Mouse (Mus musculus) neural tube, embryonic 10.5 days (tissue): ENCODE measurements around the gene Coasy.

Experiments used
- DNase-seq: peaks from one replicate; pipeline ENCODE4 v3.0.0-alpha.2; 2017; ENCODE audit warnings: low spot score; ENCODE audit errors: extremely low spot score

Gene Coasy

DNA sequence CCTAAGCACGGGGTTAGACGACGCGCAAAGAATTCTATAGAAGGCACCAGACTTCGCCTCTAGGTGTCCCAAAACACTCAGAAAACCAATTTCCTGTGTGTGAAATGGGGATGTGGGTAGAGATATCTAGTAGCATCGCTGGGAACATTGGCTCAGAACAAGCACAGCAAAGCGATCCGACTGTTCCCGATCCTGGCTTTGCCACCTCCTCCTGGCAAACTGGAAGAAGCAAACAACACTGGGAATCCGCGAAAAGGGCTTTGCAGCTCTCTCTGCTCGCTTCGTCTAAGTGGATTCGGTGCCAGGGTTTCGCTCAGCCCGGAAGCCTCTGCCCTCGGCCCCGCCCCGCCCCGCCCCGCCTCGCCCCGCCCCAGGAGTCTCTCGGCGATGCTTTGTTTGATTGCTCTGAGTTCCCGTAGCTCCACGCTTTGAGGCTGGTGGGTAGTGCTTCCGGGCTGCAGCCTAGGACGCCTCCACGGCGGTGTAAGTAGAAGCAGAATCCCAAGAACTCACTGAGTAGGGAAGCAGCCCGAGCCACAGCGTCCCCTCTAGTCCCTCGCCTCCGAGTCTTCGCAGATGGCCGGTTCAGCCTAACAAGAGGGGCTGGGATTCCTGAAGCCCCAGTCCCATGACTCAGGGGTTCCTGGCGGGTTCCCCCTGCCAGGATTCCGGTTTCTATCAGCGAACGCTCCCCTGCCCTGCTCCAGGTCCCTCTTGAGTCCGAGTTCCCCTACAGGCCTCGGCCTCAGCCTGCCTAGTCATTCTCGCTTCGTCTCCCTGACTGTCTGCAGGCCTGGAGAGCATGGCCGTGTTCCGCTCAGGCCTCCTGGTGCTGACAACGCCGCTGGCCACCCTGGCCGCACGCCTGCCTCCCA, at the start of gene Coasy:
Coasy (plus strand) TSS at position 358 of the 875 bp plus-strand sequence.
- DNase-seq = peak; percentile 95

DNA sequence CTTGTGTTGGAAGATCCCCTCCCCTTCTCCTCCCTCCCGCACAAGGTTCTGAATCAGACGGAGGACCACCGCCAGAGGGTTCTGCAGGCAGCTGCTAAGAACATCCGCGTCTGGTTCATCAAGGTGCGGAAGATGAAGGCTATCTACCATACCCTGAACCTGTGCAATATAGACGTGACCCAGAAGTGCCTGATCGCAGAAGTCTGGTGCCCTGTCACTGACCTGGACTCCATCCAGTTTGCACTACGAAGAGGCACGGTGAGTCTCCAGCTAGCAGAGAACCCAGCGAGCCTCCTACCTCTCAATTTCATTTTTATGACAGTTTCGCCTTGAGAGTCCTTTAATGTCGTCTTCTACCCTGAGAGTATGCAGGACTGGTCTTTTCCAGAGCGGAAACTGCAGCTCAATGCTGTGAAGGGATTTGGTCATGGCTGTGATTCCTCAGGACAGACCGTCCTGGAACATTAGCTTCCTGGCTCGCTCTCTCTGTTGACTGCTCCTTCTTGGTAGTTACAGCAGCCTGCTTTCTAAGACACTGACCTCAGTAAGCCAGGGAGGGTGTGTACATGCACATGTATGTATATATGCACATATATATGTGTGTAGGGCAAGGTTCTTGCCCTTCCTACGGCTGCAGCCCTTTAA, 48.4 kb upstream of the Coasy start:
- DNase-seq = no peak

DNA sequence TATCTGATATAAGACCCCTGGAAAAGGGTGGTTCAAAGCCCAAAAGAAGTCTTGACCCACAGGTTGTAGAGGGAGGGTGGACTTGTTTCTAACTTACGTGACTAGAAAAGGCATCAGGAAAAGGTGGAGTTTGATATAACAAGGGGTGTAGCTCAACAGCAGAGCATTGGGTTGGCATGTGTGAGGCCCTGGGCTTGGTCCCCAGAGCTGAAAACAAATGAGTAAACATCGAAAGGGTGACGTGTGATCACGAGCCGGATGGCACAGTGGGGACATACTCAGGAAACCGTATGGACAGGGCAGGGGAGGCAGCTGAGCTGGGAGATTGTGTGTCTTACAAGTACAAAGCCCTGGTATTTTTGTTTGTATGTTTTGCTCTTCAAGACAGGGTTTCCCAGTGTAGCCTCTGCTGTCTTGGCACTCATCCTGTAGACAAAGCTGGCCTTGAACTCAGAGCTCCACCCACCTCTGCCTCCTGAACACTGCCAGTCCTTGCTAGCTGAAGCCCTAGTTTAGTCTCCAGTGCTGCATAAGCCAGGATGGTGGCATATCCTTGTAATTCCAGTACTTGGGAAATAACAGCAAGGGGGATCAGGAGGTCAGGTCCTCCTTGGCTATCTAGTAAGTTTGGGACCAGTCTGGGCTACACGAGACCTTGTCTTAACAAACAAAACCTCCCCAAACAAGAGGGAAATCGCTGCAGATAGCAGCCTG, 47.6 kb upstream of the Coasy start:
- no peak for DNase-seq

DNA sequence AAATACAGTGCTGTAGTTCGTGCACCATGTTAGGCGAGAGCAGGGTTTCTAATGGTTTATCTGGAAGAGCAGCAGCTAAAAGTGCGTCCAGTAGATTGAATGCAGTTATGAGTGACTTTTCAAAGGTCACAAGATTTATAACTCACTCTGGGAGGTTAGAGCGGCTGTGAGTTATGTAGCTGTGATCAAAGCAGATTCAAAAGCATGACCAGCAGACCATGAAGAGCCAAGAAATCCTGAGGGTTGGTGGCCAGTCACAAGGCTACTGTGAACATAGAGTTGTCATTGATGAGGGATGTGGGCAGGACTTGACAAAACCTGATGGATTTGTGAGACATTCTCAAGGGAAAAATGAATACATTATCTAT, 47.1 kb upstream of the Coasy start:
- DNase-seq = no peak

DNA sequence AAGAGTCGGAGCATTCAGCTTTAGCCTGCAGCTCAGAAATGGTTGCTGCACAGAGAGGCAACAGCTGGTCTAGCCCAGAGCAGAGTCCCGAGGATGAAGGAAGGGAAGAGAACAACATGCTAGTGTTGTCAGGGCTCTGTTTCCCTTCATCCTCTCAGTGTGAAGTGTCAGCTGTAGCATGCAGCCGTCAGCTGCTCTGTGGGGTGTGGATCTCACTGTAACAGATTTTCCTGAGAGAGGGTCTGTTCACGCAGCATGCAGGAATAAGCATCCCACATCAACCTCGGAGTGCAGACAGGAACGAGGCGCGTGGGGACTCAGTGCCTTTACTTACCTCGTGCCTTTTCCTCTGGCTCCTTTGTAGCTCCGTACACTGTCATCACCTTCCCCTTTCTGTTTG, 44.6 kb upstream of the Coasy start:
- no peak for DNase-seq

DNA sequence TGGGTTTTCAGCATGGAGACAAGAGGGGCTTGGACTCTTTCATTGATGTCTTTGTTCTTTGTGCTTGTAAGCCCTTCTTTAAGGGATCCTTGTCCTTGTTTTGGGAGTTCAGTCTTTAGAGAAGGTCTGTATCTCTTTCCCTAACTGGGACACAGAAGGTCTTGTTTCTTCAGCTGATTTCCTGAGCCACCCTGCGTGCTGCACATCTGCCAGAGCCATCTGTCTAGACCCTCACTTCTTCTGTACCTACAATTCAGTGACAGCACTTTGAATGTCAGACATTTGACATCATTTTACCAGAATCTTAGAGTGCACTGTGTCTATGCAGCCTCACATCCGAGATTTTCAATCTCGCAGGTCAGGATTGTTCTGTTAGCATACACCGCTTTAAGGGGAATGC, 36.5 kb upstream of the Coasy start:
- no peak for DNase-seq

DNA sequence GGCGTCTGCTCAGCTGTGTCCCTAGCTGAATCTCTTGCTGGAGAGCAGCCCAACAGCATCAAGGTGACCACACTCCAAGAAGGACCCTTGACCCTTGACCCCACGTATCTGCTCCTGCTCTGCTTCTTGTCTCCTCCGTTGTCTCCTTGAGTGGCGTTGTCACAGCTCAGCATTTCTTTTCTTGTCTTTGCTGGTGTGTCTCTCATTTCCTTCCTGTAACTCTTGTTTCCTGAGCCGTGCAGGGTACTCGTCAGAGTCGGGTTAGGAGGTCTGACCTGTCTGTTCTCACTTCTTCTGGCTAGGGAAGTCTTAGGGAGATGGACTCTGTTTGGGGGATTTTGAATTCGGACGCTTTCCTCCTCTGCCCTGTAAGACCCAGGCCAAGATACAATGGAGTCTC, 35.9 kb upstream of the Coasy start:
- no peak for DNase-seq

DNA sequence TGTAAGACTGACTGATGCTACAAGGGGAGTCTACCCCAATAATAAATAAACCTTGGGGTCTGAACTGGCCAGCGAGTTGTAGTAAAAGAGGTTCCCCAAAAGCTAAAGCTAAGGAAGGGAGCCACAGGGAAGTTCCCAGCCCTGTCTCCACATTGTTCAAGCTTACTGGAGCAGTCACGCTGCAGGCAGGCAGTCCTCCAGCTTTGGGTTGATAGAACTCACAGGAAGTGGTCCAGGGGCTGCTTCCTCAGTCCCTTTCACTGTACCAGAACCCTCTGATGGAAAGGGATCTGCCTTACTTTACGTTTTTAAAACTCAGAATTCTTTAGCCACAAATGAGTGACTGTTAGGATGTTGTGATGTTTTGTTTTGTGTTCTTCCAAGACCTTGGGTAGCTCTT, 34.9 kb upstream of the Coasy start:
- no peak for DNase-seq

DNA sequence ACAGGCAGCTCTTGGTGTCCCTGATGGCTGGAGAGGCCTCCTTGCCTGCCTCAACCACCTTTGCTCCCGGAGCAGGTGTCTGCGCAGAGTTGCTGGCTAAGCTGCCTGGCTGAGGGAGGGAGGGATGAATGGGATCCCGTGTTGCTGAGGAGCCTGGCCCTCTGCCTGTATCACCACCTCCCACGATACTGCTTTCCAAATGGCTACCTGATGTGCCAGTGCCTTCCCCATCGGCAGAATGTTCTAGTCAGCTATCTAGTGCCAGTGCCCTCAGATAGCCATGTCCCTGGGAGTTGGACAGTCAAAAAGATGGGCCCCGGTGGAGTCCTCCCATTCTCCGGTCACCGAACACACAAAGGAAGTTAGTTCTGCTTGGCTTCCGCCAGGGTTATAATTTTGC, 32.0 kb upstream of the Coasy start:
- DNase-seq = no peak

DNA sequence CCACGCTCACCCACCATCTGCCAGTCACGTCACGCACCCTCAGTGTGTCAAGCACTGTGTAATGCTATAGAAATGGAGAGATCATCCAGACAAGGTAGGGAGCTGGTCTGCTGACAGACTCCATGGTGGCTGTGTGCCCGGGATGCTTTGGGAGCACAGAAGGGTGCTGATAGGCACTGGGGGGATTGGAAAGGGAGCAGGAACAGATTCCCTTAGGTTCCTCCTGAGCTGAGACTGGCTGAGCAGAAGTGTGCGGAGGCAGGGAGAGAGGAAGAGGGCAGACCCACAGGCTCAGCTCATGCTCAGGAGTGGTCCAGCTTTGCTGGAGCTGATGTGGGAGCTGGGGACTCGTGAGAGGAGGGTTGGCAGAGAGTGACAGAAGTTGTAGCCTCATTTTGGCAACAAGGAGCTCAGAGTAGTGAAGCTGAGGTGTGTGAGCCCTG, 31.3 kb upstream of the Coasy start:
- no peak for DNase-seq

DNA sequence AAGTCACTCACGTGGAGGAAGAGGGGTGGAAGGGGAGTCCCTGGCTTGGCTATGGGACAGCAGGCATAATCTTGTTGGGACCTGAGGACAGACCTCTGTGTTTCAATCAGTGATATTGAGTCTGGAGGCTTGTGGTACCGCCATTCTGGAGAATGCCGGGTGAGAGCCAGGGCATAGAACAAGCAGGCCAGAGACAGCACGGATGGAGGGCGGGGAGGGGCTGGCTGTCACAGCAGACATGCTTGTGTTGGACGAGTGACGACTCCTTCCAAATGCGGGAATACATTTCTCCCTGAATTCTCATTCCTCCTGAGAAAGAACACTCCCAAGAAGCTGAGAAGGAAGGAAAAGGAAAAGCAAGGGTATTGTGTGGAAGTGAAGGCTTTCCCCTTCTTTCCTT, 30.7 kb upstream of the Coasy start:
- no peak for DNase-seq

DNA sequence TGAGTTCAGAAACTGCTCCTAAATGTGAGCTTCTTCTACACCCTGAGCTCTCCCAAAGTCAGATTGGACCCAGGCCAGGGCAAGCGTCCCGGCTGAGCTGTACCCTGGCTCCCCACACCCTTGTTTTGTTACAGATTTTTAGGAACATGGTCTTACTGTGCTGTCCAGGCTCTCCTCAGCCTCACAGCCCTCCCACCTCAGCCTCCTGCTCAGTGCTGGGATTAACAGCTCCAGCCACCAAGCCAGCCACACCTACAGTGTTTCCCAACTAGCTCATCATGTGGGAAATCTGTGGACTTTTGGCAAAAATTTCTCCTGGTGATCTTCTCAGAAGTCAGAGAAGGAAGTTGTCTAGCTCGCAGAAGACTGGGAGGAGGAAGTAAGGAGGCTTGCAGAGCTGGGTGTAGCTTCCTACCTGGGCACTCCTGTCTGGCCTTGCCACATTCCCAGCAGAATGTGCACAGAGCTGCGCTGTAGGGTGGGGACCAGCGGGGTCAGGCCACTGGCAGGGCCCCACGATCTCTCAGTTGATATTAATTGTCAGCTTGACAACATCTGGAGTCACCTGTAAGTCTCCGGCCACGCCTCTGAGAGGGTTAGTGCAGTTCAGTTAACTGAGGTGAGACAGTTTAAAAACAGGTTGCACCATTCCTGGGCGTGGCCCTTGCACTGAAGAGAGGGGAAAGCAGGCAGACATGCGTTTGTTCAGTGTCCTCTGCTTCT, 29.5 kb upstream of the Coasy start:
- no peak for DNase-seq

DNA sequence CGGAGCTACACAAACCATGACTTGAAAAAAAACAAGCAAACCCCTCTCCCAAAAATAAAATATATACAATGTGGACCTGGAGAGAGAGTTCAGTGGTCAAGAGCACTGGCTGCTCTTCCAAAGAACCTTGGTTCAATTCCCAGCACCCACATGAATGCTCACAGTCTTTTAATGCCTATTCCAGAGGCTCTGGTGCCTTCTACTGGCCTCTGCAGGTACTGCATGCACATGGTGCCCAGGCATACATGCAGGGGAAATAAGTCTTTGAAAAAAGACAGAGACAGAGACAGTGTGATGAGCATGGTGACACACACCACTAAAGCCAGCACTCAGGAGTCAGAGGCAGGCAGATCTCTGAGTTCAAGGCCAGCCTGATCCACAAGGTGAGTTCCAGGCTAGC, 28.4 kb upstream of the Coasy start:
- DNase-seq = no peak

DNA sequence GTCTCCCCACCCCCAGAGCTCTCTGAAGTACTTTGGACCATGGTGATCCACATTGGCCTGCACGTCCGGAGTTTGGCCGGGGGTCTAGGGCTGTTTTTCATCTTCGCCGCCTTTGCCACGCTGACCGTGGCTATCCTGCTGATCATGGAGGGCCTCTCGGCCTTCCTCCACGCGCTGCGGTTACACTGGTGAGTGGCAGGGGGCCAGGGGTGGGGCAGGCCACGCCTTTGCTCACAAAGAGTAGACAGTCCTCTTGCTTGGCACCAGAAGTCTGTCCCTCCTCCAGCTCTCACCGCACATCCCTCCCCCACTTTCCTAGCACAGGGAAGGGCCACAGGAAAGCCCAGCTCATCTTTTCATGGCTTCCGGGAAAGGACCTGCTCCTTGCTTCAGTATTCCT, 26.9 kb upstream of the Coasy start:
- no peak for DNase-seq

DNA sequence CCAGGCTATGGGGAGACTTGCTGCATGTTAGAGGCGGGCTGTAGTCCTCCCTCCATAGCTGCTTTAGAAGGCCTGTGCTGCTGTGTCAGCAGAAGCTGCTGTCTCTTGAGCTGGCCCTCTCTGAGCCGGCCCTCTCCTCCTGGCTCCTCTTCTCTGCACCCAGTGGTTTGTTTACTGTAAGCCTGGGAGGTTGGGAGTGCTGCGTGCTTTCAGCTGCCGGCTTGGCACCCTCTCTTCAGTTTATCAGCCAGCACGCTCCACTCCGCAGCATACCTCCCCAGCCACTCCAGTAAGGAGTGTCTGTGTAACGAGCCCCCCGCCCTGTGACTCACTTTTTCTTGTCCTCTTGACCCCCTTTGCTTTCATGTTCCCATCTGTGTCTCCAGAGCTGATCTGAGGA, 25.5 kb upstream of the Coasy start:
- DNase-seq = no peak

DNA sequence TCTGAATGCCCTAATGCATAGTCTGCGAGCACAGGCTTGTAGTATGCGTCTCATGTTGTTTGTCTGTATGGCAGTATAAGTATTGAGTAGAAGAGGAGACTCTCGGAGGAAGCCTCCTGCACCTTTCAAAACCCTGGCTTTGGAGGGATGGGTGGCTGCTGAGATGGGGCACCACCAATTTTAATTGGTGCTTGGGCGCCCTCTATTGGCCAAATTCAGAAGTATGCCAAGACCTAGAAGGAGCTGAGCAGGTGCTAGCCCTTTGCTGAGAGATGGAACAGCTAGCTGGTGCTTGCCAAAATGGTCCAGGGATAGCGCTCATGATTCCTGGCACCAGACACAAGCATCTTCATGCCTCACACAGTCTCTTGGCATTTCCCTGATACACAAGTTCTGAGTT, 24.5 kb upstream of the Coasy start:
- peak; percentile 83 for DNase-seq

DNA sequence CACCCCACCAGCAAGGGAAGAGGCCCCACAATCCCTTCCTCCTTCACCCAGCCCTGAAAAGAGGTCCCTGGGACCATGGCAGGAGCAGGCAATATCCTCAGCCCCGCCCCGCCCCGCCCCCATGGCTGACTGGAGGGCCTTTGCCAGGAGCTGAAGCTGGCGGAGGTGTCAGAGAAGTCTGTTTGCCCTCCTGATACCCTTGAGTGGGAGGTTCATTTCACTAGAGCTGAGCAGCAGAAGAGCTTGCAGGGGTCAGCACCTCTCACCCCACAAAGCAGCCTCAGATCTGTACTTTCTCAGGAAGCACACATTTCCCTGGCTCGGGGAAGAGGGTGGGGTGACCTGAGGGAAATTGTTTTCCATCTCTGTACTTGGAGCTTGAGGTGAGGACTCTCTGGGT, 23.6 kb upstream of the Coasy start:
- DNase-seq = no peak

DNA sequence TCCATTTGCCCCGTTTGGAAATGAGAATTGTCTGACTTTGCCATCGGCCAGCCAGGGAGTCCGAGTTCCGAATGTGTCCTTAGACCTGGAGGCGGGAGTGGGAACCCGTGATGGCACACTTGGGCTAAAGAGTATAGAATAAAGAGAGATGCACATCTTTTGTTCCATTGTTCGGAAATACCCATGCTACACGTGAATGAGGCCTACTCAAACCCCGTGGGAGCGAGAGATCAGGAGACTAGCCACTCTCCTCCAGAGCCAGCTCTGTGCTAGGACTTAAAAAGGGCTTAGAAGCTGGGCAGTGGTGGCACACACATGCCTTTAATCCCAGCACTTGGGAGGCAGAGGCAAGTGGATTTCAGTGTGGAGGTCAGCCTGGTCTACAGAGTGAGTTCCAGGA, 22.9 kb upstream of the Coasy start:
- DNase-seq = no peak

DNA sequence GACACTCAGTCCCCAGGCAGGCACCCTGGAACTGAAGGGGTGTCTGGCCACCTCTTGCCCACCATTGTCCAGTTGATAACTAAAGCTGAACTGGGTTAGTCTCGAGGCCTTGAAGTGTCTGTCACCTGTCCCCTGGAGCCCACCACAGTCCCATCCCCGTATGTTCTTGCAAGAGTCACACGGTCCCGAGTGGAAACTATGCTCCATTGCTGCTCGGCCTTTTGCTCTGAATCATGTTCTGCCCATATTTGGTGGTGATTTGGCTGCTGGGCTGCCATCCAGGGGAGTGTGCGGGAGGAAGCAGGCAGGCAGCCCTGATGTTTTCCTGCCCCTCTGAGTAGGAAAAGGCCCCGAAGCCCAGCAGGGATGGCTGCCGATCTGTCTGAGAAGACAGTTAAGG, 22.2 kb upstream of the Coasy start:
- no peak for DNase-seq

DNA sequence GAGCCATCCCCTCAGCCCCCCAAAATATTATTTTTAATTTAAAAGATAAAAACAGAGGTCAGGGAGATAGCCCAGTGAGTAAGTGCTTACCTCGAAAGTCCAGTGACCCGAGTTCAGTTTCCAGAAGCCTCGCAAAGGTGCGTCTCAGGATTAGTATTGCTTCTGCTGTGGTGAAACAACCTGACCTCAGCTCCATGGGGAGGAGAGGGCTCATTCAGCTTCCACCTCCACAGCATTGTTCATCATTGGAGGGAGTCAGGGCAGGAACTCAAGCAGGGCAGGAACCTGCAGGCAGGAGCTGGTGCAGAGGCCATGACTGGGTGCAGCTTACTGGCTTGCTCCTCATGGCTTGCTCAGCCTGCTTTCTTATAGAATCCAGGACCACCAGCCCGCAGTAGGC, 21.3 kb upstream of the Coasy start:
- no peak for DNase-seq

DNA sequence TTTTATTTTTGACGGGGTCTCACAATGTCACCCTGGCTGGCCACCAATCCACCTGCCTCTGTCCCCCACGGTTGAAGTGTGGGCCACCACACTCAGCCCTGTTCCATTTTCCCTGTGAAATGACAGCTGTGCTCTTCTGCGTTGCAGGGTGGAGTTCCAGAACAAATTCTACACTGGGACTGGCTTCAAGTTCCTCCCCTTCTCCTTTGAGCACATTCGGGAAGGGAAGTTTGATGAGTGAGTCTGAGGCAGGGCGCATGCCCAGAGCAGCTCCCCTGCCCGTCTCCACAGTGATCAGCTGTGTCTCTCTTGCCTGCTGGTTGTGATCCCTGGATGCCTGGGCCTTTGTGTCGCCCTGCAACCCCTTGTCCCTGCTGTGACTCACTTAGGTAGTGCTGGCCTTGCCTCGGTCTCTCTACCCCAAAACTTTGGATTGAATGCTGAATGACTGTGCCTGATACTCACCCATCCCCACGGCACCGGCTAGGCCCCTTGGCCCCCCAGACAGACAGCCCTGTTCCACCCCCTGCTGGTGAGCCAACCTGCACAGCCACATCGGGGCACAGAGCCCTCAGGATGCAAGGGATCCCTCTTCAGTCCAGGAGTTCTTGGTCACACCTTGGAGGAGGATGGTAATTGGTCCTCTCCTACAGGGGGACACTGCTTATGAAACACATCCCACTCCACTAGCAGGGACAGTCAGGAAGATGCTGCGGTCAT, 20.0 kb upstream of the Coasy start:
- no peak for DNase-seq
